Mouse (Mus musculus): ENCODE measurements around the gene Lrp1.
A peak's percentile ranks its signal among the peaks of the same experiment; 100 is the strongest.

Lrp1 gene

GRCm38 (mm10) chr10:127615591-127615990 lies 5.4 kb downstream of the Lrp1 start:
- DNase-seq (ENCODE audit: low spot score) = no peak

GRCm38 (mm10) chr10:127615034-127615374 lies 5.9 kb downstream of the Lrp1 start:
- DNase-seq (ENCODE audit: low spot score) = no peak

DNA sequence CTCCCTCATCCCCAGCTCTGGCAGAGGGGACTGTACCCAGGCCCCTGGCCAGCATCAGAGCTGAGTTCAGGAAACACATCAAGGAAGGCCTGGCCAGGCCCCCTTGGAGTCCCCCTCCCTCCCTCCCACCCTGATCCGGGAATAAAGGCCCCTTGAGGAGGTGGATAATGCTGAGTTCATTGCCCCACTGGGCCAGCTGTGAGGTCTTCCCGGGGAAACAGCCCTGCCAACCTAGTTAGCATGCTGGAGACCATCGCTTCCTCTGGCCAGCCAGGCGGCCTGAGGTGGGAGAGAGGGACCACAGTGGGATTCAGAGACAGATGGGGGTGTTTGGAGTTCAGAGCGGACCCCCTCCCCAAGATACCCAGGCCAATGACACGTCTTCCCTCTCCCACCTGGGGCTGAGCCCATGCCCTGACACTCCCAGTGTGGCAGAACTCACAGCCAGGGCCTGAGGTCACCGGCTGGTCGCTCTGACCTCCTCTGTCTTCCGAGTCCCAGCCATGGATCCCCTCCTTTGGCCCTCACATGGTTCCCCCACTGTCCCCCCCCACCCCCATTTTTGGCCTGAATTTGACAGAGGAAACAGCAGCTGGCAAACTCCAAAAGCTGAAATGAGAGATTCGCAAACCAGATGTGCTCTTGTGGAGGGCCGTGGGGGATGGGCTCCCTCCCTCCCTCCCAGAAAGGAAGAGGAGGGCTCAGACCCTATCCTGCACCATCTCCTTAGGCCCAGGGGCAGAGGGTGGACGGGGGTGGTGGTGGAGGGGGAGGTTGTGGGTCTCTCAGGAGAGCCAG lies 6.5 kb downstream of the Lrp1 start:
- no peak for DNase-seq (ENCODE audit: low spot score)

- DNase-seq (ENCODE audit: low spot score) = no peak
Observed at GRCm38 (mm10) chr10:127612079-127612775, 8.7 kb downstream of the Lrp1 start.

- DNase-seq (ENCODE audit: low spot score) = no peak
Observed at GRCm38 (mm10) chr10:127610066-127610415, 10.9 kb downstream of the Lrp1 start.

- no peak for DNase-seq (ENCODE audit: low spot score)
Observed at GRCm38 (mm10) chr10:127609415-127610065, 11.4 kb downstream of the Lrp1 start.

DNA sequence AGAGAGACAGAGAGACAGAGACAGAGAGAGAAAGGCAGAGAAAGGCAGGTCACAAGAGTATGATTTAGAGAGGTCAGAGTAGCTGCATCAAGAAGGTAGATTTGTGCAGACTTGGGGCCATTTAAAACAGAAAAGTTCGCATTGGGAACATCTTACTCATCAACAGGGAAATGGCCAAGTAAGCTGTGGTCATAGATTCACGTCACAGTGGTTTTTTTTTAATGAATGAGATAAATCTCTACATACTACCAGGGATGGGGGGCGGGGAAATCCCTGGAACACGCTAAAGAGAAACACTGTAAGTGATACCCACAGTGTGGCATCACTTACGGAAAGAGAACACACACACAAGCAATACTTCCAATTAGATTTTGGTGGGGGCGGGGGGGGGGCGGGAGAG lies 13.9 kb downstream of the Lrp1 start:
- no peak for DNase-seq (ENCODE audit: low spot score)

GRCm38 (mm10) chr10:127605756-127606155 lies 15.2 kb downstream of the Lrp1 start:
- no peak for DNase-seq (ENCODE audit: low spot score)

DNA sequence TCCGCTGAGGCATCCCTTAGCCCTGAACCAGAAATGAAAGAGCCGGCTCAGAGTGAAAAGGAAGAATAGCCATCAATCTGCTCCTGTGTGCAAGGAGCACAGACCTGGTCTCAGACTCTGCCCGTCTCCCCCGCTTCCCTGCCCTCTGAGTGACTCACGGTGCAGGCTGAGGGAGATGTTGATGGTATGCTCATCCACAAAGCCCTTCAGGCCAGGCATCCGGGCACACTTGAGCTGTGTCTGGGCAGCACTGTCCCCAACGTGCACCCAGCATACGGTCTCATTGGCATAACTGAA lies 15.7 kb downstream of the Lrp1 start:
- no peak for DNase-seq (ENCODE audit: low spot score)

- peak; percentile 59 for DNase-seq (ENCODE audit: low spot score)
Observed at GRCm38 (mm10) chr10:127604465-127605250, 16.3 kb downstream of the Lrp1 start.

DNA sequence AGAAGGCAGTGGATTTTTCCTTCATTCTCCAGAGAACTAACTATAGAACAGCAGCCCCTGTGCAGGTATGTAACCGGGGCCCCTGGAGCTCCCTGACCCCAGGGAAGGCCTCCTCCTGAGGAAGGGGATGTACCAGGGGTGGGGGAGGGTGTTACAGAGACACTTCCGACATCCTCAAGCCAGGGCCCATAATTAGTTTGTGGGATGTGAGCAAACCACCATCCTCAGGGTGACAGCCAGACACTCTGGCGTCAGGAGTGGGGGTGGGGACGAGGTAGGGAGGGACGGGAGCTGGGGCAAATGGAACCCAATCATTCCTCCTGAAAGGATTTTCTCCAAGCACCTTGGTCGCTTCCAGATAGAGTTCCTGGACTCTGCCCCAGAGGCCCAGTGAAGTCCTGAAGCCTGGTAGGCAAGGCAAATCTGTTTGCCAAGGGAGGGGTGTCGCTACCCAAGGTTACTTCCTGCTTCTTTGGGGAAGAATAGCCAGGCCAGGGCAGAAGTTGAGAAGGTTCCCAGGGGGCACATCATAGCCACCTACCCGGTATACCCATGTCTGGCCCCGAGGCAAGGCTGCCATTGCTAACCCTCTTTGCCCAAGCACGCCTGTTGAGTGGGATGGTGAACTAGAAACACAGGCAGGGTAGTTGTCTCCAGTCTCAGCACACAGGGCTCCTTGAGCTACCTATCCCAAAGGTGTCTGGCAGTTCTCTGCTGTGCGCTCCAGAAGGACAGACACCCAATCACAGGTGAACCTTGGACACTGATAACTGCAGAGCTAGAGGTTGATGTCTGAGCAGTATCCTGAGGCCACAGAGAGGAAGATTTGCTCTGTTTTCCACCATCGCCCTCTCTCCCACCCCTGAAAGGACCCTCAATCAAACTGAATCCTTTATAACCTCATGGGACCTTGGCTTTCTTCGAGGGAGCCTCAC lies 17.2 kb downstream of the Lrp1 start:
- no peak for DNase-seq (ENCODE audit: low spot score)

- no peak for DNase-seq (ENCODE audit: low spot score)
Observed at GRCm38 (mm10) chr10:127602194-127602593, 18.8 kb downstream of the Lrp1 start.

DNA sequence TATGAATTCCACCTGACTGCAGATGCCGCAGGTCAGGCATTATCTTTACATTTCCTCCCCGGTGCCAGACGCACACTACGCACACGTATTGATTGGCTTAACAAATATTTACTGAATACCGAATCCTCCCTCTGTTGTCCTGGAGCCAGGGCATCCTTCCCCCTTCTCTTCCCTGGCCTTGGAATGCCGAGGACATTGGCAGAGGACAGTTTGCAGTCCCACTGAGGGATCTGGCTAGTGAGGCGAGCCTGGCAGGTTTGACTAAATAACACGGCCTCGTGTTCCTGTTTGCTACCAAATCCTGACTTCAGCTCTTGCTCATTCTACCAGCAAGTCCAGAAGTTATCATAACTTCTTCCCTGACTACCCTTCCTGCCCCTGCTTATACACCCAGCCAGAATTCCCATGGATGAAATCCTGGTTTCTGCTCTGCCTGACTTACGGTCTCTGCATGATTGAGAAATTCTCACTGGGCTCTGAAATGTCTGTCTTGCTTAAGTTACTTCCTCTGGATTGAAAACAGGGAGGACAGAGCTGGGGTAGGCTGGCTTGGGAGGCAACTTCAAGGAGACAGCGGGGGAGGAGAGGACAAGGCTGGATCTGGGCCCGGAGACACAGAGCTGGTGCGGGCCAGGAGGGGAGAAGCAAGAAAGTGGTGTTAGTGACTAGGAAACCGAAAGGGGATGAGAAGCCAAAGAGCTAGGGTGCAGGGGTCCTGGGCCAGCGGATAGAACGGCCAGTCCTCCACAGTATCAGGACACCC lies 21.0 kb downstream of the Lrp1 start:
- DNase-seq (ENCODE audit: low spot score) = peak; percentile 80

- DNase-seq (ENCODE audit: low spot score) = no peak
Observed at GRCm38 (mm10) chr10:127599252-127599651, 21.7 kb downstream of the Lrp1 start.

GRCm38 (mm10) chr10:127598607-127599006 lies 22.3 kb downstream of the Lrp1 start:
- DNase-seq (ENCODE audit: low spot score) = no peak

DNA sequence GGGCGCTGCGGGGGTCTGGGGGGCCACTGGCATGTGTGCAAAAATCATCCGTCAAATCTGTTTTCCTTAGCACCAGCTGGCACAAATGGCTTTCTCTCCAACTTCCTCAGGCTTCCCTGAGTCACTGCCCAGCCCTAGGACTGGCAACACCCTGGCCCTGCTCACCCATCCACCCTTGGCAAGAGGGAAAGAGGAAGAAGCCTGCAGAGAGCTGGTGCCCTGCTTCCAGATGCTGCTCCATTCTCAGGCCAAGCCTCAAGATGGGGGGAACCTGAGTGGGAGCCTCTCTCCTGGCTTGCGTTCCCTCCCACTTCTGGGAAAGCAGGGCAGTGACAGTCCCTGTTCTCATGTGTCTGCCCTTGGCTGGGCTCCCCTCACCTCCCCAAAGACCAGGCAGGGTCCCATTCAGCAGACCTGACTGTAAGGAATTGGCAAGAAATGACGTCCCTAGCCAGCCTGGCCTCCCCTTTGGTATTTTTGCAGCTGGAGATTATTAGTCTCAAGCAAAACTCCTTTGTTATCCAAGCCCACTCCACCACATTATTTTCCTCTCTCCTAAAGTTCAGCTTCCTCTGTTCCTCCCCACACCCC lies 23.5 kb downstream of the Lrp1 start:
- DNase-seq (ENCODE audit: low spot score) = no peak

GRCm38 (mm10) chr10:127596321-127596941 lies 24.5 kb downstream of the Lrp1 start:
- no peak for DNase-seq (ENCODE audit: low spot score)

DNA sequence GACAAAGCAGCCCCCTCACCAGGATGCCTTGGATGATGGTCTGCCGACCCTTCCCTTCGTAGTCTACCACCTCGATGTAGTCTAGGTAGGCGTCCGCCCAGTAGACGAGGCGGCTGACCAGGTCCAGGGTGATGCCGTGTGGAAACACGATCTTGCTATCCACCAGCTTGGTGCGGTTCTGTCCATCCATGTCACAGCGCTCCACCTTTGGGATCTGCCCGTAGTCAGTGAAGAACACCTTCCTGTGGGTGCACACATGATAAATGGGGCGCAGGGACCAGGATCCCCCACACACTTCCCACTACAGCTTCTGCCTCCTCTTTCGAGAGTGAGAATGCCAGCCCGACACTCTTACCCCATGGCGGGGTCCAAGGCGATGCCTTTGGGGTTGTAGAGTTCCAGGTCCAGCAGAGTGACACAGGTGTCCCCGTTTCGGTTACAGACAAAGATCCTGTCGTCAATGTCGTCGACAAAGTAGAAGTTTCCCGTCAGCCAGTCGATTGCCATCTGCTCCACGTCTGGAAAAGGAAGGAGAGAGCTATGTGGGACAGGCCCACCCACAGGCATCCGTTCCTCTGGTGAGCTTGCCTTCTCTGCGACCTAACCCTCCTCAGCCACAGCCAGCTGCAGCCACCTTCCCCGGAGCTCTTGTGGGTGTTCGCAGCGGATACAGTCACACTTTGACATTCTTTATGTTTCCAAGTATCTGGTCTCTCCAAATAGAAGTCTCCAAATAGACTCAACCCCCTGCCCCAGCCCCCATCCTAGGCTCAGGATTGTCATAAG lies 25.8 kb downstream of the Lrp1 start:
- no peak for DNase-seq (ENCODE audit: low spot score)

GRCm38 (mm10) chr10:127594405-127594804 lies 26.5 kb downstream of the Lrp1 start:
- peak; percentile 45 for DNase-seq (ENCODE audit: low spot score)

Measured in lung, postnatal 25 days (tissue).